Mouse (Mus musculus) forebrain, embryonic 10.5 days (tissue): Measurements from ENCODE around the gene Ilf2. TPM values are rescaled to one million over a fixed set of nuclear protein-coding genes. Genes with fewer than 3 reads are reported as not detected.

Experiments used
- DNase-seq: peaks from one replicate; pipeline ENCODE4 v3.0.0-alpha.2; 2017; ENCODE audit warnings: low spot score; ENCODE audit errors: extremely low spot score
- H3K27ac ChIP-seq: fragments of 300-500 bp; sonication (generic); 2 replicates; pipeline ENCODE4 v1.5.1; 2016; ENCODE audit warnings: mild to moderate bottlenecking
- H3K27me3 ChIP-seq: fragments of 300-500 bp; sonication (generic); 2 replicates; pipeline ENCODE4 v1.6.1; 2016; ENCODE audit warnings: mild to moderate bottlenecking; ENCODE audit not compliant: poor library complexity, severe bottlenecking
- H3K36me3 ChIP-seq: fragments of 300-500 bp; sonication (generic); replicated peaks from 2 replicates; pipeline ENCODE4 v1.6.1; 2016; ENCODE audit warnings: mild to moderate bottlenecking, moderate library complexity
- H3K4me1 ChIP-seq: fragments of 300-500 bp; sonication (generic); 2 replicates; pipeline ENCODE4 v1.6.1; 2016
- H3K4me3 ChIP-seq: fragments of 300-500 bp; sonication (generic); 2 replicates; pipeline ENCODE4 v1.5.1; 2016; ENCODE audit warnings: mild to moderate bottlenecking, moderate library complexity
- H3K9me3 ChIP-seq: fragments of 300-500 bp; sonication (generic); 2 replicates; pipeline ENCODE4 v1.6.1; 2016; ENCODE audit warnings: mild to moderate bottlenecking, moderate library complexity
- WGBS: fragments of 180-500 bp; shearing (Covaris S2); methylation state at CpG from one replicate; pipeline ENCODE4 v1.1.7; 2016; 5-methylcytosine and 5-hydroxymethylcytosine counted together
- polyA plus RNA-seq: library from polyadenylated mRNA; unstranded; fragments of >200 nt; fragmentation: Nextera tagmentation; extraction: Ambion mirVana; gene quantifications from 2 replicates; pipeline ENCODE4 v1.2.1, GENCODE M21; 2016

Gene Ilf2
- polyA plus RNA-seq, 1 experiment from 2014 or later, result 355 TPM

DNA sequence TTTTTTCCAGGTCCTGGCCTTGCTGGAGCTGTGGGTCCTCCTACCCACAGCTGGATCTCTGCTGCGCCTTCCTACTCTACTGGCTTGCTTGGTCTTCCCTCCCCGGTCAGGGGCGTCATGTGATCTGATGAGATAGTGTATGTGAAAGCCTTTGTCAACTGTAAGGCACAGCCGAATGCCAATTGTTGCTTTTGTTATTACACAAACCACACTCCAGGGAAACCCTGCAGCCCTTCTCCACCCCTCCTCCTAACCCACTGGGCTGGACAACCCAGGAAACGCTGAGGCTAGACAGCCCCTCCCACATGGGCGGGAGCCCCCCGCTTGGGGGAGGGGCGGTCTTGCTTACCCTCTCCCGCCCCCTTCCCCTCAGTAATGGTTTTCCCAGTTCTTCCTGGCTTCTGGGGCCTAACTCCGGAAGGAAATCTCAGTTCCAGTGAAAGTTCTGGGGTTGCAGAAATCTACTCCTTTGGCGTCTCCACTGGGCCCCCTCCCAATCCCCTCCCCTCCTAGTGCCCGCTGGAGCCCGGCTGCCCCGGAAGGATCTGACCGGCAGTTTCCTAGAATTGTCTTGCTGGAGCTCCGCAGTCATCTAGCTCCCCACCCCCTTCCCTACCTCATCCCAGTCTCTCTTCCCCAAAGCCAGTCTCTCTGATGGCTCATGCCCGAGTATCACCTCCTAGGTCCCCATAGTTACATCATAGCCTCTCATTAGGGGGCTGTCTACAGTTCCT is 29.4 kb upstream of the Ilf2 start:
- Histone ChIP-seq H3K9me3 (no peaks in the 10 kb centered on the region; the same call in 1 of the 2 replicates), H3K27me3 (no peaks in the 10 kb centered on the region), H3K27ac (peak overlapping the region; percentile 94), H3K36me3 (no peaks in the 10 kb centered on the region), H3K4me1 (peaks cover 44% of the 10 kb centered on the region), H3K4me3 (peak overlapping the region; percentile 49)
- peak; percentile 84 for DNase-seq
- under 1% methylated on average over 17 of the region's 17 CpGs for WGBS

GRCm38 (mm10) chr3:90447123-90447494 is 28.8 kb upstream of the Ilf2 start:
- H3K9me3 ChIP-seq, result no peaks in the 10 kb centered on the region; the same call in 1 of the 2 replicates
- H3K36me3 ChIP-seq, result no peaks in the 10 kb centered on the region
- H3K4me3 ChIP-seq, result peak overlapping the region; percentile 49
- peaks cover 48% of the 10 kb centered on the region for H3K4me1 ChIP-seq
- 41% methylated on average over 7 of the region's 7 CpGs for WGBS
- H3K27ac ChIP-seq, result peak overlapping the region; percentile 94
- DNase-seq, result no peak
- H3K27me3 ChIP-seq, result no peaks in the 10 kb centered on the region

DNA sequence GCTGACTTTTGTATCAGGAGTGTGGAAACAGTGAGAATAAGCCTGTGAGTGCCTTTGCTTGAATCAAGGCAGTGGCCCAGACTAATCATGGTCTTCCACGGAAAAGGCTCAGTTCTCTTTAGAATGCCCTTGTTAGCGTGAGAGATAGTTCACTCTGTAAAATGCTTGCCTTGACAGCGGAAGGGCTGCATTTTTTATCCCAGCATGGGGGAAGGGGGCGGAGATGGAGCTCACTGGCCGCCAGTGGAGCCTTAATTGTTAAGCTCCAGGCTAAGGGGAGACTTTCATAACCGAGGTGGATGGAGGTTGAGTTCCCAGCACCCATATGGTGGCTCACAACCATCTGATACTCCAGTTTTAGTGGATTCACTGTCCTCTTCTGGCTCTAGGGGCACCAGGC is 27.3 kb upstream of the Ilf2 start:
- Histone ChIP-seq H3K4me1 (peaks cover 48% of the 10 kb centered on the region), H3K4me3 (no peak overlapping the region), H3K27me3 (no peaks in the 10 kb centered on the region), H3K36me3 (no peaks in the 10 kb centered on the region), H3K27ac (peak overlapping the region; percentile 36; the same call in 1 of the 2 replicates), H3K9me3 (no peaks in the 10 kb centered on the region; the same call in 1 of the 2 replicates)
- WGBS, result 27% methylated on average over 6 of the region's 6 CpGs
- DNase-seq, result no peak

DNA sequence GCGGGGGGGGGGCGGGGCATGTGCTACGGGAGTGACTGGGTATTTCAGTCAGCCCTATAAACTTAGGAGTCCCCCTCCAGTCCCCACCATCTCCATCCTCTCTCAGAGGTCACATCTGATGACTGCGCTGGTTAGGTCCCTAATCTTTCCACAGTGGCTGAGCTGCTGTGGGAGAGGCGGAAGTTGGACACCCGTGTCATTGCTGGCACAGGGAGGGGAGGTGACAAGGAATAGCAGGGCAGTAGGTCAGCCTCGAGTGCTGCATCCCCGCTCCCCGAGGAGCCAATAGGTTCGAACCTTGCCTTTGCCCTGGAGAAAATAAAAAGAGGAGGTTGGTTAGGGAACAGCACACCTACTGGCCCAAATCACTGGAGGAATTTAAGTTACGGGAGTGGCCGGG is 25.1 kb upstream of the Ilf2 start:
- peak overlapping the region; percentile 44 for H3K27ac ChIP-seq
- H3K27me3 ChIP-seq, result 0 out of 2 replicates have a peak, but pooled peaks cover 4% of the 10 kb centered on the region
- peak overlapping the region; percentile 24; the same call in 1 of the 2 replicates for H3K4me3 ChIP-seq
- no peak for DNase-seq
- peaks cover 44% of the 10 kb centered on the region for H3K4me1 ChIP-seq
- 40% methylated on average over 12 of the region's 12 CpGs for WGBS
- H3K36me3 ChIP-seq, result no peaks in the 10 kb centered on the region
- H3K9me3 ChIP-seq, result no peaks in the 10 kb centered on the region

GRCm38 (mm10) chr3:90451396-90452095 is 24.4 kb upstream of the Ilf2 start:
- 66% methylated on average over 10 of the region's 10 CpGs for WGBS
- peak overlapping the region; percentile 24; the same call in 1 of the 2 replicates for H3K4me3 ChIP-seq
- 0 out of 2 replicates have a peak, but pooled peaks cover 4% of the 10 kb centered on the region for H3K27me3 ChIP-seq
- H3K9me3 ChIP-seq, result no peaks in the 10 kb centered on the region
- H3K36me3 ChIP-seq, result no peaks in the 10 kb centered on the region
- DNase-seq, result no peak
- peaks cover 37% of the 10 kb centered on the region for H3K4me1 ChIP-seq
- peak overlapping the region; percentile 44; the same call in 1 of the 2 replicates for H3K27ac ChIP-seq

DNA sequence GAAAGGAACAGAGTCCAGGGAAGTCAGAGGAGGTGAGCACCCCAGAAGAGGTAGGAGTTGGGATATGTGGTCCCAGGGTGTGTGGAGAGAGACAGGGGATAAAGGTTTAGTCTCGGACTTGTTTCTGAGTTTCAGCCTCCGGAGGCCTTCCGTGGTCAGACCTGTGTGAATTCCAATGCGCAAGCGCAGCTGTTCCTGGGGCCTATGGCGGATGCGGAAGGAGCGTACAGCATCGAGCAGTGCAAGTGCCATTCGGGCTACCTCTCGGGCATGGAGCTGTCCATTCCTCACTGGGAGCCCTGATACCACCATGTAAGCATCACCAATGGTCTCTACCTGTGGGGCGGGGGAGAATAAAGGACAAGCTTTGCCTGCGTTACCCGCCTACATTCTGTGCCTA is 21.0 kb upstream of the Ilf2 start:
- Histone ChIP-seq H3K27me3 (peaks cover 9% of the 10 kb centered on the region; the same call in 1 of the 2 replicates), H3K4me3 (no peak overlapping the region), H3K27ac (no peak overlapping the region), H3K9me3 (no peaks in the 10 kb centered on the region), H3K4me1 (peaks cover 15% of the 10 kb centered on the region), H3K36me3 (no peaks in the 10 kb centered on the region)
- 90% methylated on average over 14 of the region's 14 CpGs for WGBS
- no peak for DNase-seq

DNA sequence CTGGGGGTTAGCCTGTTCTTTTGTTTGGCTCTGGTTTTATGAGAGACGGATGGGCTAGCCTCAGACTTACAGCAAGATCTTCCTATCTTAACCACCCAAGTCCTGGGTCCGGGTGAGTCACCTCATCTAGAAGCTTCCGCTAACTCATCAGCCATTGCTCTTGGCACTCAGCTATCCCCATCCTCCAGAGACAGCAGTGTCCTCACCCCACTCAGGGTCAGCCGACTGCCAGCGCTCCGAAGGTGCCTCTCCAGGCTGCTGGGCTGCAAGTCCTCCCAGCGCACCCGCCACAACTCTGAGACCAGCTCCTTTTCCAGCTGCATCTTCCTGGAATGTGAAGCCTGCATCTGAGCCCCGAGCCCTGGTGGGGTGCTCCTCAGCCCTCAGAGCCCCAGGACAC is 16.2 kb upstream of the Ilf2 start:
- Histone ChIP-seq H3K9me3 (no peaks in the 10 kb centered on the region), H3K4me1 (peaks cover 4% of the 10 kb centered on the region), H3K4me3 (no peak overlapping the region), H3K27ac (no peak overlapping the region), H3K36me3 (no peaks in the 10 kb centered on the region), H3K27me3 (peaks cover 54% of the 10 kb centered on the region)
- WGBS, result 79% methylated on average over 9 of the region's 9 CpGs
- no peak for DNase-seq

- no peak overlapping the region for H3K4me3 ChIP-seq
- peaks cover 60% of the 10 kb centered on the region for H3K27me3 ChIP-seq
- no peak for DNase-seq
- no peaks in the 10 kb centered on the region for H3K9me3 ChIP-seq
- H3K27ac ChIP-seq, result no peak overlapping the region
- H3K4me1 ChIP-seq, result peaks cover 10% of the 10 kb centered on the region
- no peaks in the 10 kb centered on the region for H3K36me3 ChIP-seq
- 77% methylated on average over 5 of the region's 5 CpGs for WGBS
These were observed 15.6 kb upstream of the Ilf2 start for GRCm38 (mm10) chr3:90460315-90460714.

- no peak overlapping the region for H3K4me3 ChIP-seq
- peaks cover 72% of the 10 kb centered on the region for H3K27me3 ChIP-seq
- H3K4me1 ChIP-seq, result peaks cover 20% of the 10 kb centered on the region
- DNase-seq, result no peak
- H3K36me3 ChIP-seq, result no peaks in the 10 kb centered on the region
- H3K9me3 ChIP-seq, result no peaks in the 10 kb centered on the region
- 91% methylated on average over 3 of the region's 3 CpGs for WGBS
- H3K27ac ChIP-seq, result no peak overlapping the region
These were observed 14.0 kb upstream of the Ilf2 start for GRCm38 (mm10) chr3:90461935-90462334.

GRCm38 (mm10) chr3:90462579-90462978 is 13.3 kb upstream of the Ilf2 start:
- H3K27me3 ChIP-seq, result peaks cover 75% of the 10 kb centered on the region

GRCm38 (mm10) chr3:90464552-90465080 is 11.3 kb upstream of the Ilf2 start:
- peaks cover 86% of the 10 kb centered on the region for H3K27me3 ChIP-seq
- DNase-seq, result peak; percentile 36
- no peaks in the 10 kb centered on the region for H3K9me3 ChIP-seq
- WGBS, result 11% methylated on average over 37 of the region's 37 CpGs
- H3K4me1 ChIP-seq, result peaks cover 20% of the 10 kb centered on the region
- no peaks in the 10 kb centered on the region for H3K36me3 ChIP-seq
- H3K4me3 ChIP-seq, result peak overlapping the region; percentile 51
- H3K27ac ChIP-seq, result 0 out of 2 replicates have a peak overlapping the region, but pooled peaks have one; percentile 51

More at GRCm38 (mm10) chr3:90462579-90462978, 13.3 kb upstream of the Ilf2 start:
- Histone ChIP-seq H3K4me3 (no peak overlapping the region), H3K36me3 (no peaks in the 10 kb centered on the region), H3K4me1 (peaks cover 20% of the 10 kb centered on the region), H3K9me3 (no peaks in the 10 kb centered on the region), H3K27ac (no peak overlapping the region)
- 27% methylated on average over 7 of the region's 7 CpGs for WGBS
- DNase-seq, result no peak

GRCm38 (mm10) chr3:90465081-90465685 is 10.7 kb upstream of the Ilf2 start:
- H3K27me3 ChIP-seq, result peaks cover 82% of the 10 kb centered on the region
- peak; percentile 45 for DNase-seq
- H3K27ac ChIP-seq, result peak overlapping the region; percentile 51; the same call in 1 of the 2 replicates
- H3K4me1 ChIP-seq, result peaks cover 20% of the 10 kb centered on the region
- H3K36me3 ChIP-seq, result no peaks in the 10 kb centered on the region
- peak overlapping the region; percentile 51 for H3K4me3 ChIP-seq
- 2% methylated on average over 75 of the region's 75 CpGs for WGBS
- no peaks in the 10 kb centered on the region for H3K9me3 ChIP-seq
